Comparison of ENCODE assay signal across 8 mouse cellular contexts in genomic region chr3:86223634-86224313, GRCm38 (mm10). TPM values are rescaled to one million over a fixed set of nuclear protein-coding genes. Genes with fewer than 3 reads are reported as not detected.
A peak's percentile ranks its signal among the peaks of the same experiment; 100 is the strongest.
DNase-seq lines count a peak whose midpoint lies in the region; ATAC-seq and TF ChIP-seq lines count a peak whose summit lies in the region.

No protein-coding gene starts in this region.

- TF ChIP-seq POLR2A in testis, adult 2 months (IDR thresholded peaks at IDR 0.05; ENCODE audit: control insufficient read depth, low read depth, low read length) = peak; percentile 57

- no peak for TF ChIP-seq CTCF in testis, adult 2 months (IDR thresholded peaks at IDR 0.05; ENCODE audit: control insufficient read depth, insufficient read depth, insufficient replicate concordance, low read depth, low read length)

- no peaks in the 10 kb centered on the region for H3K36me3 ChIP-seq in forebrain, embryonic 14.5 days (ENCODE audit: control insufficient read depth, insufficient read depth, low read length)
- H3K36me3 ChIP-seq in neural tube, embryonic 14.5 days (ENCODE audit: control insufficient read depth, insufficient read depth, low read length) = no peaks in the 10 kb centered on the region
- no peaks in the 10 kb centered on the region for H3K36me3 ChIP-seq in testis, adult 2 months (ENCODE audit: control insufficient read depth, insufficient read depth, low read length)

- H3K4me3 ChIP-seq in forebrain, embryonic 14.5 days (ENCODE audit: low read depth, low read length) = peak overlapping the region; percentile 90
- H3K4me3 ChIP-seq in neural tube, embryonic 14.5 days (ENCODE audit: low read depth, low read length) = peak overlapping the region; percentile 95
- H3K4me3 ChIP-seq in testis, adult 2 months (ENCODE audit: control insufficient read depth, low read depth, low read length) = peak overlapping the region; percentile 91

- peak; percentile 96 for ATAC-seq in forebrain, embryonic 14.5 days
- ATAC-seq in neural tube, embryonic 14.5 days (ENCODE audit: low read depth) = peak; percentile 97

- peak overlapping the region; percentile 86 for H3K27ac ChIP-seq in forebrain, embryonic 14.5 days (ENCODE audit: low read depth, low read length)
- peak overlapping the region; percentile 92 for H3K27ac ChIP-seq in neural tube, embryonic 14.5 days (ENCODE audit: low read depth, low read length)
- peak overlapping the region; percentile 91 for H3K27ac ChIP-seq in testis, adult 2 months (ENCODE audit: control insufficient read depth, insufficient read depth, low read depth, low read length)

- peak; percentile 94 for DNase-seq in ES-CJ7 (ENCODE audit: low read depth, low spot score)
- peak; percentile 93 for DNase-seq in cerebellum, adult 11 months
- DNase-seq in forebrain, embryonic 14.5 days (ENCODE audit: low spot score) = peak; percentile 94
- peak; percentile 88 to 92 for DNase-seq in heart, postnatal 14 days
- DNase-seq in layer of hippocampus, adult 18-20 months (ENCODE audit: low spot score in 2 of 2) = peak; percentile 84 to 89
- peak; percentile 88 to 90 for DNase-seq in lung, adult 18-20 months

- intact Hi-C loops in heart, postnatal 14 days (cut with DNase I) = no loop called here

- H3K9me3 ChIP-seq in forebrain, embryonic 14.5 days (replicated peaks; ENCODE audit: control insufficient read depth, low read length) = no peaks in the 10 kb centered on the region
- H3K9me3 ChIP-seq in neural tube, embryonic 14.5 days (ENCODE audit: control insufficient read depth, low read length) = no peaks in the 10 kb centered on the region

- under 1% methylated on average over 75 of the region's 79 CpGs for WGBS in forebrain, embryonic 14.5 days
- under 1% methylated on average over 67 of the region's 79 CpGs for WGBS in neural tube, embryonic 14.5 days

- peaks cover 4% of the 10 kb centered on the region; the same call in 1 of the 2 replicates for H3K4me1 ChIP-seq in forebrain, embryonic 14.5 days (ENCODE audit: control insufficient read depth, insufficient read depth, low read length)
- H3K4me1 ChIP-seq in neural tube, embryonic 14.5 days (ENCODE audit: control insufficient read depth, insufficient read depth, low read length) = 0 out of 2 replicates have a peak, but pooled peaks cover 3% of the 10 kb centered on the region
- H3K4me1 ChIP-seq in testis, adult 2 months (ENCODE audit: control insufficient read depth, insufficient read depth, low read length) = peaks cover 4% of the 10 kb centered on the region

- peak overlapping the region; percentile 88 for H3K4me2 ChIP-seq in forebrain, embryonic 14.5 days (ENCODE audit: low read length)
- H3K4me2 ChIP-seq in neural tube, embryonic 14.5 days (ENCODE audit: low read depth, low read length) = peak overlapping the region; percentile 84

- 0 out of 2 replicates have a peak, but pooled peaks cover 6% of the 10 kb centered on the region for H3K27me3 ChIP-seq in forebrain, embryonic 14.5 days (replicated peaks; ENCODE audit: control insufficient read depth, insufficient read depth, low read length)
- H3K27me3 ChIP-seq in neural tube, embryonic 14.5 days (ENCODE audit: control insufficient read depth, insufficient read depth, low read length) = no peaks in the 10 kb centered on the region
- no peaks in the 10 kb centered on the region for H3K27me3 ChIP-seq in testis, adult 2 months (ENCODE audit: control insufficient read depth, insufficient read depth, low read length)

- peak overlapping the region; percentile 86 for H3K9ac ChIP-seq in forebrain, embryonic 14.5 days (ENCODE audit: low read length)
- H3K9ac ChIP-seq in neural tube, embryonic 14.5 days (replicated peaks; ENCODE audit: low read depth, low read length) = peak overlapping the region; percentile 88

RNA-seq across cellular contexts. Expression of gene Lrba, which starts 0.7 kb away (rescaled TPM):
- 2.9 and 3.4 TPM in 2 replicates for polyA plus RNA-seq in forebrain, embryonic 14.5 days (2014; fragmentation: Nextera tagmentation; extraction: Ambion mirVana)
- 10 to 100 TPM; 19.5 to 21.2 TPM for total RNA-seq in heart, postnatal 14 days (2021)
- 10 to 100 TPM; 29.5 to 30.2 TPM for total RNA-seq in layer of hippocampus, adult 18-20 months (2021)
- 11.0 and 13.6 TPM in 2 replicates for polyA plus RNA-seq in neural tube, embryonic 14.5 days (2014; fragmentation: Nextera tagmentation; extraction: Ambion mirVana)
- 5.1 and 5.4 TPM in 2 replicates for polyA plus RNA-seq in testis, adult 2 months (2012; rRNA removed)

Comparison
In these comparisons a context has a peak if more than half of its experiments do, and no peak if none do; other contexts are left out.
1. Peak in every context shown above with its lines: DNase-seq, ATAC-seq, H3K4me3 ChIP-seq and H3K27ac ChIP-seq.